Mouse (Mus musculus) neural tube, embryonic 14.5 days (tissue): ENCODE data around the gene Iqcg. TPM values are rescaled to one million over a fixed set of nuclear protein-coding genes. Genes with fewer than 3 reads are reported as not detected.
"Not testable (repeated sequence)": the region's sequence is repeated elsewhere in the genome, so short reads cannot be mapped to it uniquely, and the experiment has no call there.

Experiments used
- ATAC-seq: fragments of 200-750 bp; cut with Nextera tagmentation; 2 replicates; pipeline ENCODE4 v1.8.0; 2017; ENCODE audit warnings: low read depth, mild to moderate bottlenecking, moderate TSS enrichment, moderate library complexity
- H3K27ac ChIP-seq: fragments of 300-500 bp; sonication (generic); 2 replicates; pipeline ENCODE4 v1.5.1; 2014; ENCODE audit warnings: low read depth, mild to moderate bottlenecking, control low read depth, low read length, moderate library complexity, mixed read lengths
- H3K27me3 ChIP-seq: fragments of 300-500 bp; sonication (generic); 2 replicates; pipeline ENCODE4 v1.6.1; 2014; ENCODE audit warnings: low read length; ENCODE audit not compliant: control insufficient read depth, insufficient read depth
- H3K36me3 ChIP-seq: fragments of 300-500 bp; sonication (generic); 2 replicates; pipeline ENCODE4 v1.6.1; 2014; ENCODE audit warnings: low read length, mixed read lengths; ENCODE audit not compliant: control insufficient read depth, insufficient read depth
- H3K4me1 ChIP-seq: fragments of 300-500 bp; sonication (generic); 2 replicates; pipeline ENCODE4 v1.6.1; 2014; ENCODE audit warnings: low read length; ENCODE audit not compliant: control insufficient read depth, insufficient read depth
- H3K4me2 ChIP-seq: fragments of 300-500 bp; sonication (generic); 2 replicates; pipeline ENCODE4 v1.6.1; 2014; ENCODE audit warnings: mild to moderate bottlenecking, low read depth, low read length, control low read depth
- H3K4me3 ChIP-seq: fragments of 300-500 bp; sonication (generic); 2 replicates; pipeline ENCODE4 v1.5.1; 2014; ENCODE audit warnings: low read depth, low read length, control low read depth, mixed read lengths
- H3K9ac ChIP-seq: fragments of 300-500 bp; sonication (generic); replicated peaks from 2 replicates; pipeline ENCODE4 v1.6.1; 2014; ENCODE audit warnings: low read depth, mild to moderate bottlenecking, control low read depth, low read length, mixed read lengths
- H3K9me3 ChIP-seq: fragments of 300-500 bp; sonication (generic); 2 replicates; pipeline ENCODE4 v1.6.1; 2016; ENCODE audit warnings: low read length; ENCODE audit not compliant: control insufficient read depth
- WGBS: fragments of 180-500 bp; shearing (Covaris S2); extraction: QIAGEN DNeasy Blood & Tissue Kit; methylation state at CpG from one replicate; pipeline ENCODE4 v1.1.7; 2014; 5-methylcytosine and 5-hydroxymethylcytosine counted together
- polyA plus RNA-seq: library from polyadenylated mRNA; unstranded; fragments of >200 nt; fragmentation: Nextera tagmentation; extraction: Ambion mirVana; gene quantifications from 2 replicates; pipeline ENCODE4 v1.2.1, GENCODE M21; 2014

Gene Iqcg
- polyA plus RNA-seq, 1 experiment from 2014 or later, result 5.8 TPM

DNA sequence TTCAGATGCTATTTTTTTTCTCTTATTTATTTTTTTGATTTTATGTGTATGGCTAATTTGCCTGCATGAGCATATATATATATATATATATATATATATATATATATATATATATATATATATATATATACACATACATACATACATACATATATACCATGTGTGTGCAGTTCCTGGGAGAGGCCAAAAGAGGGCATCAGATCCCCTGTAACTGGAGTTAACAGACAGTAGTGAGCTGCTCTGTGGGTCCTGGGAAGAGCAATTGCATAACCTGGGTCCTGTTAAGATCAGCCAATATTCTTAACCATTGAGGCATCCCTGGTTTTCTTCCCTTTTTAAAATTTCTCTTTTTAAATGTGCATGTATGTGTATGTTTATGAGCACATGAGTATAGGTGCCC lies 14.9 kb upstream of the Iqcg start:
- no peaks in the 10 kb centered on the region for H3K27me3 ChIP-seq
- H3K36me3 ChIP-seq, result peaks cover 14% of the 10 kb centered on the region; the same call in 1 of the 2 replicates
- no peak overlapping the region for H3K9ac ChIP-seq
- no peaks in the 10 kb centered on the region for H3K4me1 ChIP-seq
- ATAC-seq, result no peak
- no peak overlapping the region for H3K4me2 ChIP-seq
- H3K9me3 ChIP-seq, result no peaks in the 10 kb centered on the region
- no peak overlapping the region for H3K4me3 ChIP-seq
- H3K27ac ChIP-seq, result no peak overlapping the region

DNA sequence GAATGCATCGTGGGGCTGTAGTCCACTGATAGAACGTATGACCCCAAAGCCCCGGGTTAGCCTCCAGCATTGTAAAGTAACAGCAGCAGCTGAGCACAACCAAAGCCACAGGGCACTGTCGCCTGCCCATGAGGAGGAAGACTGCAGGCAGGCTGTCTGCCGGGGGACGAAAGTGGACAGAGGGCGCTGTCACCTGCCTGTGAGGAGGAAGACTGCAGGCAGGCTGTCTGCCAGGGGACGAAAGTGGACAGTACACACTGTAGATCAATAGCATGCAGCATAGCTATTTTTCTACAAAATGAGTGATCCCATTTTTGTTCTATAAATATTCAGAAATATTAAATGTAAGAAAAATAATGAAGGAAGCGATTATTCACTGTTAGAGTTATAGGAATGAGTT lies 8.6 kb upstream of the Iqcg start:
- Histone ChIP-seq H3K4me1 (peaks cover 10% of the 10 kb centered on the region), H3K4me2 (no peak overlapping the region), H3K36me3 (peaks cover 9% of the 10 kb centered on the region), H3K9ac (no peak overlapping the region), H3K27me3 (no peaks in the 10 kb centered on the region), H3K27ac (no peak overlapping the region), H3K4me3 (no peak overlapping the region), H3K9me3 (no peaks in the 10 kb centered on the region)
- no peak for ATAC-seq
- 68% methylated on average over 9 of the region's 9 CpGs for WGBS

DNA sequence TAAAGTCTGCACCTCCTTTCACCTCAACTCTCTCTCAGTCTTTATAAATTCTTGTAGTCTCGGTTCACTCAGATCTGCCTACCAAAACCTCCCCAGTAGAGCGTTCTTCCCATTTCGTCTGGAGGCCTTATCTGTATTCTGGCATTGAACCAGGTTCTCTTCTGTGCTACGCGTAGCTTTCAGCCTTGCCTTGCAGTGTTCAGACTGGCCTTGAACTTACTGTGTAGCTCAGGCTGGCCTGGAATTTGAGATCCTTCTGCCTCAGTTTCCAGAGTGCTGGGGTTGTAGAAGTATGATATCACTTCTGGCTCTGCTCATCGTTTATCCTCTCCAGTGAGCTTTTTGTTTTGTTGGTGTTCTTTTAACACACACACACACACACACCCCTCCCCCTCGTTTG lies 7.2 kb upstream of the Iqcg start:
- Histone ChIP-seq H3K27ac (no peak overlapping the region), H3K4me1 (peaks cover 10% of the 10 kb centered on the region), H3K9me3 (no peaks in the 10 kb centered on the region), H3K9ac (peak overlapping the region; percentile 76; the same call in 1 of the 2 replicates), H3K27me3 (no peaks in the 10 kb centered on the region), H3K4me2 (peak overlapping the region; percentile 89), H3K36me3 (peaks cover 22% of the 10 kb centered on the region), H3K4me3 (peak overlapping the region; percentile 82)
- no peak for ATAC-seq
- 15% methylated on average over 7 of the region's 7 CpGs for WGBS

DNA sequence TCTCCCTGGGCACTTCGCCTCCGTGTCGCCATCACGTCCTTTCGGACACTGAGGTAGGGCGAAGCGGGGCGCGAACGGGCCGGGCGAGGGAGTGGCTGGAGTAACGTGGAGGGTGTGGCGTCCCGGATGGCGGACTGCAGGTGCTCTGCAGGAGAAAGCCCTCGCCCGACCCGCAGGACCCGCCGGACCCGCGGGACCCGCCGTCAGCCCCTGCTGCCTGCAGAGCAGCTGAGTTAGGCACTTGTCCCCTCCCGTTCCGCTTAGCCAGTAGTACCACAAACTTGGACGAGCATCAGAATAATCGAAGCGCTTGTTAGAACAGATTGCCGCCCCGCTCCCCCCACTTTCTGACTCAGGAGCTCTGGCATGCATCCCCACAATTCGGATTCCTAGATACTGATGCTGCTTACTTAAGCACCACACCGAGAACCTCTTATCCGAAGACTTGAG lies 6.7 kb upstream of the Iqcg start:
- H3K27me3 ChIP-seq, result no peaks in the 10 kb centered on the region
- H3K9me3 ChIP-seq, result no peaks in the 10 kb centered on the region
- ATAC-seq, result no peak; the same call in 1 of the 2 replicates
- peaks cover 26% of the 10 kb centered on the region for H3K36me3 ChIP-seq
- peak overlapping the region; percentile 89 for H3K4me2 ChIP-seq
- peaks cover 15% of the 10 kb centered on the region for H3K4me1 ChIP-seq
- H3K27ac ChIP-seq, result peak overlapping the region; percentile 78
- under 1% methylated on average over 35 of the region's 35 CpGs for WGBS
- H3K9ac ChIP-seq, result peak overlapping the region; percentile 76
- H3K4me3 ChIP-seq, result peak overlapping the region; percentile 82

DNA sequence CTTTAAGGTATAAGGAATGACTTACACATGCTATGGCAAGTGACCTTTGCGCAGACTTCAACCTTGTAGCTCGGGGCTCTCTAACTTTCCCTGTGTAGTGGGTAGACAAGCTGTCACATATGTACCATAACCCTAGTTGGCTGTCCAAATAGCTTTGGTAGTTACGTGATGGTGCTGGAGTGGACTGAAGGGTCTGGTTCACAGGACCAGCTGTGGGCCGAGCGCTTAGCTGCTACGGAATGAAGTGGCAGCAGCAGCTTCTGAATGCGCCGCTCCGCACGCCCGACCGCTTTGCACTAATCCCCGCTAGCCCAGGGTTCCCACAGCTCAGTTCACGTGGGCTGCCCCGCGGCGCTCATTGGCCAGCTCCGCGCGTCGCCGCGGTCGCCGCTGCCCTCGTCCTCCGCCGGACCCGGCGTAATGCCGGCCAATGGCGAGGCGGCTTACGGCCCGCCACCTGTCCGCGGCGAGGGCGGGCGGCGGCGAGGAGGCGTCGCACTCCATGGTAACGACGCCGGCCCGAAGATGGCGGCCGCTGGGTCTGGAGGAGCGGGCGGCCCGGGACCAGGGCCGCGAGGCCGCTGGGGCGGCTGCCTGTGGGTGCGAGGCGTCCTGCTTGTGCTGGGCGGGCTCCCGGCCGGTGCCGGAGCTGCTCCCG lies 6.1 kb upstream of the Iqcg start, which contains the start of gene Lmln:
TSS of gene Lmln (plus strand) at position 498 of the 658 bp plus-strand sequence.
- under 1% methylated on average over 64 of the region's 64 CpGs for WGBS
- H3K36me3 ChIP-seq, result peaks cover 26% of the 10 kb centered on the region
- ATAC-seq, result peak; percentile 98

DNA sequence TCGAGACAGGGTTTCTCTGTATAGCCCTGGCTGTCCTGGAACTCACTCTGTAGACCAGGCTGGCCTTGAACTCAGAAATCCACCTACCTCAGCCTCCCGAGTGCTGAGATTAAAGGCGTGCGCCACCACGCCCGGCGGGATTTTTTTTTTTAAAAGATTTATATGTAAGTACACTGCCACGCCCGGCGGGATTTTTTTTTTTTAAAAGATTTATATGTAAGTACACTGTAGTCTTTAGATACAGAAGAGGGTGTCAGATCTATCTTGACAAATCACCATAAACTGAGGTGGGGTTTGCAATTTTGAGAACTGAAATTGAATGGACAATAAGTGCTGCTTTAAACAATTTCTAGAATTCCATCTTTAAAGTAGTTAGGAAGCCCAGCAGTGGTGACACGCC lies 5.4 kb upstream of the Iqcg start:
- no peaks in the 10 kb centered on the region for H3K9me3 ChIP-seq
- H3K4me1 ChIP-seq, result peaks cover 19% of the 10 kb centered on the region
- ATAC-seq, result no peak
- 49% methylated on average over 11 of the region's 11 CpGs for whole genome bisulfite sequencing
- no peak overlapping the region for H3K4me3 ChIP-seq
- H3K27me3 ChIP-seq, result no peaks in the 10 kb centered on the region
- H3K36me3 ChIP-seq, result peaks cover 26% of the 10 kb centered on the region
- H3K27ac ChIP-seq, result no peak overlapping the region
- H3K4me2 ChIP-seq, result peak overlapping the region; percentile 89; the same call in 1 of the 2 replicates
- H3K9ac ChIP-seq, result no peak overlapping the region

More for the DNA sequence above, 6.1 kb upstream of the Iqcg start, which contains the start of gene Lmln:
- peak within 1 kb of the TSS; percentile 82 for H3K4me3 ChIP-seq
- no peaks in the 10 kb centered on the region for H3K27me3 ChIP-seq
- H3K4me1 ChIP-seq, result peaks cover 19% of the 10 kb centered on the region
- H3K27ac ChIP-seq, result peak within 1 kb of the TSS; percentile 78
- H3K4me2 ChIP-seq, result peak within 1 kb of the TSS; percentile 89
- peak within 1 kb of the TSS; percentile 76 for H3K9ac ChIP-seq
- H3K9me3 ChIP-seq, result no peaks in the 10 kb centered on the region

DNA sequence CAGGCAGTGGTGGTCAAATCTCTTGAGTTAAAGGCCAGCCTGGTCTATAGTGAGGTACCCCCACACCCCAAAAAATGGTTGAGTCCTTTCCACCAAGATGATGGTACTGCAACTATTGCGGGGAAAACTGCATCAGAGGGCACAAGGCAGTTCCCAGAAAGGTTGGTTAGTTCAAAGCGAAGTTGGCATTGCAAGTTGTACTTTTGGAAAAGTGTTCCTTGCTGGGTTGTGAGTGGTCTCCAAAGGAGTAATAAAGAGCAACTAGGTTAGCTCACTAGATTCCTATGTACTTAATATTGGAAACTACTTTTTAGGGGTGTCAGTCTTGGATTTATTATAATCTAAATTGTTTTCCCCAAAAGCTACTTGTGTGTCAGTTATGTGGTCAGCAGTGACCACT lies 4.9 kb upstream of the Iqcg start:
- no peak for ATAC-seq
- no peak overlapping the region for H3K4me3 ChIP-seq
- no peak overlapping the region for H3K9ac ChIP-seq
- peaks cover 19% of the 10 kb centered on the region for H3K4me1 ChIP-seq
- H3K9me3 ChIP-seq, result no peaks in the 10 kb centered on the region
- peaks cover 26% of the 10 kb centered on the region for H3K36me3 ChIP-seq
- H3K4me2 ChIP-seq, result no peak overlapping the region
- 83% methylated on average over 2 of the region's 2 CpGs for WGBS
- no peak overlapping the region for H3K27ac ChIP-seq
- no peaks in the 10 kb centered on the region for H3K27me3 ChIP-seq

DNA sequence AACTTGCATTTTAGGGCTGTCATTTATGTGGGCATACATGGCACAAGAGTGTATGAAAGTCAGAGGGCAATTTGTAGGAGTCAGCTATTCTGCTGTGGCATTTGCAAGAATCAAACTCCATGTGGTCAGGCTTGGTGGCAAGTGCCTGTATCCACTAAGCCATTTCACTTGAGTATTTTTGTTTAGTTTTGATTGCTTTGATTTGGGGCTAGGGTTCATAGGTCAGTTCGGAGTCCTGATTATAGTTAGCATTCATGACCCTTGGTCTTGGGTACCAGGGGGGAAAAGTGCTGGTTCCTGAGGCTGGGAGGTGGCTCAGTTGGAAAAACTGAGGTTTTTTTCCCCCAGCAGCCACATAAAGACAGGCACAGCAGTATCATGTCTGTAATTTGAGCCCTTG lies 3.5 kb upstream of the Iqcg start:
- Histone ChIP-seq H3K27ac (no peak overlapping the region), H3K4me2 (no peak overlapping the region), H3K27me3 (no peaks in the 10 kb centered on the region), H3K4me1 (peaks cover 19% of the 10 kb centered on the region), H3K9me3 (no peaks in the 10 kb centered on the region), H3K4me3 (no peak overlapping the region), H3K9ac (no peak overlapping the region), H3K36me3 (peaks cover 26% of the 10 kb centered on the region)
- no peak for ATAC-seq
- 100% methylated on average over 1 of the region's 1 CpGs for WGBS

DNA sequence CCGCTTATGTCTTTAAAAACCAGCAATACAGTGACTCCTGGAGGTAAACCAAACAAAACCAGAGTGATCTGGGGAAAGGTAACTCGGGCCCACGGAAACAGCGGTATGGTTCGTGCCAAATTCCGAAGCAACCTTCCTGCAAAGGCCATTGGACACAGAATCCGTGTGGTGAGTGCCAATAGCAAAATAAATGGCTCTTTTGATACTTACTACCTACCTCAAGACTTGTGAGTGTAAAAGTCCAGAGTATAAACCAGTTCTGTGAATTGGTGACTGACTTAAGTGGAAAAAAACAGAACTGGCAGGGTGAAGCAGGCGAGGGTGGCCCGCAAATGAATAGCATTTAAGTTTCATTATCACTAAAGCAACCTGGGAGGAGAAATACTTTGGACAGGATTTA lies 2.6 kb upstream of the Iqcg start:
- H3K27me3 ChIP-seq, ATAC-seq, H3K27ac ChIP-seq, H3K4me3 ChIP-seq, H3K4me2 ChIP-seq, H3K9me3 ChIP-seq, H3K9ac ChIP-seq: not testable (repeated sequence)
- Histone ChIP-seq H3K4me1 (peaks cover 15% of the 10 kb centered on the region), H3K36me3 (peaks cover 26% of the 10 kb centered on the region)
- WGBS, result 92% methylated on average over 9 of the region's 9 CpGs
